Mouse (Mus musculus): ENCODE measurements at regions not wholly inside any gene's neighbourhood (a gene's known extent, or its start where the extent isn't known, plus 50 kb on each side); places are given as distances from the start of the nearest gene placed in this dataset.

GRCm38 (mm10) chr11:89243370-89243769 is 58.8 kb downstream of the Nog start:
- TF ChIP-seq CTCF (IDR thresholded peaks at IDR 0.05; ENCODE audit: borderline replicate concordance, extremely low read depth, insufficient read depth, insufficient read length) (peak; percentile 81), POLR2A (IDR thresholded peaks at IDR 0.05; ENCODE audit: borderline replicate concordance, extremely low read depth, insufficient read depth, insufficient read length, poor library complexity, severe bottlenecking) (no peak)

Data from brain, embryonic 14.5 days (tissue).